Mouse (Mus musculus): ENCODE measurements around the gene Cxcl12. TPM values are rescaled to one million over a fixed set of nuclear protein-coding genes. Genes with fewer than 3 reads are reported as not detected.

Cxcl12 gene
- total RNA-seq (2023) = 1.1 and 3.8 TPM in 2 replicates

DNA sequence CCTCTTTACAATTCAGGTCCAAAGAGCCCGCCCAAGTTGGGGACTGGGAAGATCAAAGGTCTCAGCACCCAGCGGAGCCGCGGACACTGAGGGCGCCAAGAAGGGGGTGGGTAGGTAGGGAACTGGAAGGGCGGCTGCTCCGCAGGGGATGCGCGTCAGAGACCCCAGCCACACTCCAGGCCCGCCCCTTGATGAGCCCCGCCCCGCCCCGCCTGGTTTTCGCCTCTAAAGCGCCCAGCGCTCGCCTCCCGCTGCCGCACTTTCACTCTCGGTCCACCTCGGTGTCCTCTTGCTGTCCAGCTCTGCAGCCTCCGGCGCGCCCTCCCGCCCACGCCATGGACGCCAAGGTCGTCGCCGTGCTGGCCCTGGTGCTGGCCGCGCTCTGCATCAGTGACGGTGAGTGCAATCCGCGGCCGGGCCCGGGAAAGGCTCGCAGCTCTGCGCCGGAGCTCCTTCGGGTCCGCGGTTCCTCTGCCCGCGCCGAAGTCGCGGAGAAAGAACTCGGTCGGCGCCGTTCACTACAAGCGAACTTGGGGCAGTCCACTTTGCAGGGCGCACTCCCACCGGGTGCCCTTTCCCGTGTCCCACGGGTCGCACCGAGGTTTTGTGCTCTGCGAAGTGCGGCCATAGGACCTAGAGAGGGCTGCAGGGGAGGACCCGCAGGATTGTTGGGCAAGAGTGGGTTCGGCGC is at the start of gene Cxcl12:
TSS of gene Cxcl12 (plus strand) at position 215 of the 691 bp plus-strand sequence.

